Mouse (Mus musculus): ENCODE data around the gene Opcml.

Opcml gene

GRCm38 (mm10) chr9:28806666-28807065 lies 1016.1 kb downstream of the Opcml start:
- no peaks in the 10 kb centered on the region for H3K9me3 ChIP-seq (ENCODE audit: low read length)
- no peaks in the 10 kb centered on the region for H3K36me3 ChIP-seq (ENCODE audit: insufficient read depth, low read length)
- no peaks in the 10 kb centered on the region for H3K27me3 ChIP-seq (ENCODE audit: insufficient read depth, low read length)
- no peaks in the 10 kb centered on the region for H3K4me1 ChIP-seq (replicated peaks; ENCODE audit: low read depth, low read length)
- no peak for TF ChIP-seq NANOG (IDR thresholded peaks at IDR 0.05; ENCODE audit: borderline replicate concordance, low read length)
- no peak for TF ChIP-seq POU5F1 (IDR thresholded peaks at IDR 0.05; ENCODE audit: borderline replicate concordance, low read length)
- TF ChIP-seq CTCF (conservative IDR thresholded peaks at IDR 0.05; ENCODE audit: low read length) = no peak
- no peak overlapping the region for H3K4me3 ChIP-seq (replicated peaks; ENCODE audit: low read length)

- Histone ChIP-seq H3K4me3 (replicated peaks; ENCODE audit: low read length) (no peak overlapping the region), H3K36me3 (ENCODE audit: insufficient read depth, low read length) (no peaks in the 10 kb centered on the region), H3K27me3 (ENCODE audit: insufficient read depth, low read length) (no peaks in the 10 kb centered on the region), H3K9me3 (ENCODE audit: low read length) (no peaks in the 10 kb centered on the region), H3K4me1 (replicated peaks; ENCODE audit: low read depth, low read length) (no peaks in the 10 kb centered on the region)
- TF ChIP-seq CTCF (conservative IDR thresholded peaks at IDR 0.05; ENCODE audit: low read length) (no peak), POU5F1 (IDR thresholded peaks at IDR 0.05; ENCODE audit: borderline replicate concordance, low read length) (no peak), NANOG (IDR thresholded peaks at IDR 0.05; ENCODE audit: borderline replicate concordance, low read length) (no peak)
Measured at GRCm38 (mm10) chr9:28822060-28822459, 1031.5 kb downstream of the Opcml start.

GRCm38 (mm10) chr9:28822466-28822865 lies 1031.9 kb downstream of the Opcml start:
- Histone ChIP-seq H3K9me3 (ENCODE audit: low read length) (no peaks in the 10 kb centered on the region), H3K27me3 (ENCODE audit: insufficient read depth, low read length) (no peaks in the 10 kb centered on the region), H3K36me3 (ENCODE audit: insufficient read depth, low read length) (no peaks in the 10 kb centered on the region), H3K4me1 (replicated peaks; ENCODE audit: low read depth, low read length) (no peaks in the 10 kb centered on the region), H3K4me3 (replicated peaks; ENCODE audit: low read length) (no peak overlapping the region)
- TF ChIP-seq CTCF (conservative IDR thresholded peaks at IDR 0.05; ENCODE audit: low read length) = no peak
- no peak for TF ChIP-seq POU5F1 (IDR thresholded peaks at IDR 0.05; ENCODE audit: borderline replicate concordance, low read length)
- TF ChIP-seq NANOG (IDR thresholded peaks at IDR 0.05; ENCODE audit: borderline replicate concordance, low read length) = no peak

- TF ChIP-seq POU5F1 (IDR thresholded peaks at IDR 0.05; ENCODE audit: borderline replicate concordance, low read length) = no peak
- no peak for TF ChIP-seq CTCF (conservative IDR thresholded peaks at IDR 0.05; ENCODE audit: low read length)
- no peak for TF ChIP-seq NANOG (IDR thresholded peaks at IDR 0.05; ENCODE audit: borderline replicate concordance, low read length)
- H3K27me3 ChIP-seq (ENCODE audit: insufficient read depth, low read length) = no peaks in the 10 kb centered on the region
- H3K36me3 ChIP-seq (ENCODE audit: insufficient read depth, low read length) = no peaks in the 10 kb centered on the region
- no peaks in the 10 kb centered on the region for H3K4me1 ChIP-seq (replicated peaks; ENCODE audit: low read depth, low read length)
- no peak overlapping the region for H3K4me3 ChIP-seq (replicated peaks; ENCODE audit: low read length)
- H3K9me3 ChIP-seq (ENCODE audit: low read length) = no peaks in the 10 kb centered on the region
Measured at GRCm38 (mm10) chr9:28825821-28826220, 1035.2 kb downstream of the Opcml start.

GRCm38 (mm10) chr9:28845961-28846570 lies 1055.5 kb downstream of the Opcml start:
- Histone ChIP-seq H3K27me3 (ENCODE audit: insufficient read depth, low read length) (no peaks in the 10 kb centered on the region), H3K4me1 (replicated peaks; ENCODE audit: low read depth, low read length) (no peaks in the 10 kb centered on the region), H3K4me3 (replicated peaks; ENCODE audit: low read length) (no peak overlapping the region), H3K36me3 (ENCODE audit: insufficient read depth, low read length) (no peaks in the 10 kb centered on the region), H3K9me3 (ENCODE audit: low read length) (no peaks in the 10 kb centered on the region)
- TF ChIP-seq CTCF (conservative IDR thresholded peaks at IDR 0.05; ENCODE audit: low read length) = no peak
- no peak for TF ChIP-seq POU5F1 (IDR thresholded peaks at IDR 0.05; ENCODE audit: borderline replicate concordance, low read length)
- no peak for TF ChIP-seq NANOG (IDR thresholded peaks at IDR 0.05; ENCODE audit: borderline replicate concordance, low read length)

GRCm38 (mm10) chr9:28855826-28856225 lies 1065.3 kb downstream of the Opcml start:
- Histone ChIP-seq H3K4me3 (replicated peaks; ENCODE audit: low read length) (no peak overlapping the region), H3K9me3 (ENCODE audit: low read length) (no peaks in the 10 kb centered on the region), H3K4me1 (replicated peaks; ENCODE audit: low read depth, low read length) (no peaks in the 10 kb centered on the region), H3K36me3 (ENCODE audit: insufficient read depth, low read length) (no peaks in the 10 kb centered on the region), H3K27me3 (ENCODE audit: insufficient read depth, low read length) (no peaks in the 10 kb centered on the region)
- TF ChIP-seq CTCF (conservative IDR thresholded peaks at IDR 0.05; ENCODE audit: low read length) (no peak), POU5F1 (IDR thresholded peaks at IDR 0.05; ENCODE audit: borderline replicate concordance, low read length) (no peak), NANOG (IDR thresholded peaks at IDR 0.05; ENCODE audit: borderline replicate concordance, low read length) (no peak)

GRCm38 (mm10) chr9:28861983-28862382 lies 1071.4 kb downstream of the Opcml start:
- TF ChIP-seq CTCF (conservative IDR thresholded peaks at IDR 0.05; ENCODE audit: low read length) (no peak), POU5F1 (IDR thresholded peaks at IDR 0.05; ENCODE audit: borderline replicate concordance, low read length) (no peak), NANOG (IDR thresholded peaks at IDR 0.05; ENCODE audit: borderline replicate concordance, low read length) (no peak)
- Histone ChIP-seq H3K4me3 (replicated peaks; ENCODE audit: low read length) (no peak overlapping the region), H3K27me3 (ENCODE audit: insufficient read depth, low read length) (no peaks in the 10 kb centered on the region), H3K36me3 (ENCODE audit: insufficient read depth, low read length) (no peaks in the 10 kb centered on the region), H3K9me3 (ENCODE audit: low read length) (no peaks in the 10 kb centered on the region), H3K4me1 (replicated peaks; ENCODE audit: low read depth, low read length) (no peaks in the 10 kb centered on the region)

GRCm38 (mm10) chr9:28867256-28867655 lies 1076.7 kb downstream of the Opcml start:
- TF ChIP-seq CTCF (conservative IDR thresholded peaks at IDR 0.05; ENCODE audit: low read length) = no peak
- TF ChIP-seq NANOG (IDR thresholded peaks at IDR 0.05; ENCODE audit: borderline replicate concordance, low read length) = no peak
- no peak for TF ChIP-seq POU5F1 (IDR thresholded peaks at IDR 0.05; ENCODE audit: borderline replicate concordance, low read length)
- Histone ChIP-seq H3K36me3 (ENCODE audit: insufficient read depth, low read length) (no peaks in the 10 kb centered on the region), H3K4me3 (replicated peaks; ENCODE audit: low read length) (no peak overlapping the region), H3K9me3 (ENCODE audit: low read length) (no peaks in the 10 kb centered on the region), H3K27me3 (ENCODE audit: insufficient read depth, low read length) (no peaks in the 10 kb centered on the region), H3K4me1 (replicated peaks; ENCODE audit: low read depth, low read length) (no peaks in the 10 kb centered on the region)

GRCm38 (mm10) chr9:28870478-28870877 lies 1079.9 kb downstream of the Opcml start:
- no peak overlapping the region for H3K4me3 ChIP-seq (replicated peaks; ENCODE audit: low read length)
- no peaks in the 10 kb centered on the region for H3K4me1 ChIP-seq (replicated peaks; ENCODE audit: low read depth, low read length)
- TF ChIP-seq CTCF (conservative IDR thresholded peaks at IDR 0.05; ENCODE audit: low read length) (no peak), NANOG (IDR thresholded peaks at IDR 0.05; ENCODE audit: borderline replicate concordance, low read length) (no peak), POU5F1 (IDR thresholded peaks at IDR 0.05; ENCODE audit: borderline replicate concordance, low read length) (no peak)
- no peaks in the 10 kb centered on the region for H3K9me3 ChIP-seq (ENCODE audit: low read length)
- H3K27me3 ChIP-seq (ENCODE audit: insufficient read depth, low read length) = no peaks in the 10 kb centered on the region
- H3K36me3 ChIP-seq (ENCODE audit: insufficient read depth, low read length) = no peaks in the 10 kb centered on the region
